Mouse (Mus musculus) spleen, embryonic (tissue): Measurements from ENCODE around the gene Snai1.

ENCODE experiments used
- CTCF ChIA-PET: fragments of 350-600 bp; sonication (Branson Sonifier 250); formaldehyde crosslinking; loops from one replicate; lab custom pipeline; 2022; lab: Charles Lee

The Snai1 gene

DNA sequence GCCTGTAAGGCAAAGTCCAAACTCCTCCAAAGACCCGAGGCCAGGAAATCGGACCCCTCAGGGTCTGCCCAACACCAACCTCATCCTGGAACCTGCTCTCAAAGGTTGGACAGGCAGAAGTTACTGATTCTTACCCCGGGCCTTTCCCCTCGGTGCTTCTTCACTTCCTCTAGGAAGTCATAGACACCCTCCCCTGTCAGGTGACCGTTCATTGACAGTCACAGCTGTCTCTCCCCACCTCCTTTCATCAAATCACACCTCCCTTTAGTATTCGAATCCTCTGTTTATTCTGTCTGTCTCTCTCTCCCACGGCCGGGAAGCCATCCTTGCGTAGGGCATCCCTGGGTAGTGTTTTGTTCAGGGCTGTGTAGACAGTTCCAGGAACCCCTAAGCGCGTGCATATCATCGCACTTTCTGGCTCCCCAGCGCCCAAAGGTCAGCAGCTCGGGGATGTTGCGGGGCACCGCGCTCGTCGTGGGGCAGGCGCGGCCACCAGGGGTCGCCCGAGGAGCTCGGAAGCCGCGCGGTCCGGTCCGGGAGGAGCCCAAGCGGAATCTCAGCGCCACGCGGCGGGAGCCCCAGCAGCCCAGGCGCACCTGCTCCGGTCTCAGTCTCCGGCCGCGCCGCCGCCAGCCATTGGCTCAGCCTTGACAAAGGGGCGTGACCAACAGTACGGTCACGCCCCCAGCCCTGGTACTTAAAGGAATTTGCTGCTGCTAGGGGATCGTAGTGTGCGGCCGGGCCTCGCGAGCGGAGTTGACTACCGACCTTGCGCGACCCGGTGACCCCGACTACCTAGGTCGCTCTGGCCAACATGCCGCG, at the start of gene Snai1:
Gene Snai1 (plus strand): TSS at position 720 of the 822 bp plus-strand sequence.
- CTCF ChIA-PET, result interaction anchor here (1.0 to 1.9 kb wide), 3 partner anchors 13 to 67 kb away, joined by 4 to 8 read pairs (median 5); no protein-coding TSS in a partner anchor

DNA sequence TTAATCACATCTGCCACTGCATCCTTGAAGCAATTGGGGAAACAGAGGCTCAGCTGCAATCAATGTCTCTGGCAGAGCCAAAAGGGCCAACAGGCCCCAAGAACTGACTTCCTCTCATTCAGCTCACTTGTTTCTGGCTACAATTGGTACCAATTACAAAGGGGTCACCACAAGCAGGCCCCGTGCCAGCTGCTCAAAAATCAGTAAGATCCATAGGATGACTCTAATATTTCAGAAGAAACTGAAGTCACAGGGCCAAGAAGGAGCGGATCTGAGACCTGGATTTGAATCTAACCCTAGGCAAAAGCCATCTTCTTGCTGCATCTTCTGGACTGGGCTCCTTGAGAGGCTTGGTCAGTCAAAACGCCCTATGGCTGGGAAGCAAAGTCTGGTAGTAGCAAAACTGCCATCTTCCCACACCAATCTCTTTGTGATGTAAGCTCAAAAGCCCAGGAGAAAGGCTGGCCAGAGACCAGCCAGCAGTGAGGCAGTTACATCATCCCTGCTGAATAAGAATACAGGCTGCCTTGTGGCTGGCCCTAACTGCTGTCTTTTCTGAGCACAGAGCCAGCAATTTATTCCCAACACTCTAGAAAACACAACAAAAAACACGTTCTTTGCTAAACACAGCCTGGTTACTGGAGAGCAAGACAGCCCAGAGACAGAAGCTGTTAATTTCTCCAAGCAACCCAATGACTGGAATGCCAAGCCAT, 47.0 kb upstream of the Snai1 start:
- CTCF ChIA-PET, result interaction anchor here (0.6 kb wide), 1 partner anchor 186 kb away, joined by 8 read pairs; no protein-coding TSS in a partner anchor

GRCm38 (mm10) chr2:167491757-167492708, 46.0 kb upstream of the Snai1 start, which contains the start of gene Rnf114:
Gene Rnf114, plus strand, starts transcription at chr2:167492645.
- CTCF ChIA-PET, result interaction anchor here (0.6 to 1.3 kb wide), 3 partner anchors 13 to 122 kb away, joined by 3 to 4 read pairs (median 3); no protein-coding TSS in a partner anchor

DNA sequence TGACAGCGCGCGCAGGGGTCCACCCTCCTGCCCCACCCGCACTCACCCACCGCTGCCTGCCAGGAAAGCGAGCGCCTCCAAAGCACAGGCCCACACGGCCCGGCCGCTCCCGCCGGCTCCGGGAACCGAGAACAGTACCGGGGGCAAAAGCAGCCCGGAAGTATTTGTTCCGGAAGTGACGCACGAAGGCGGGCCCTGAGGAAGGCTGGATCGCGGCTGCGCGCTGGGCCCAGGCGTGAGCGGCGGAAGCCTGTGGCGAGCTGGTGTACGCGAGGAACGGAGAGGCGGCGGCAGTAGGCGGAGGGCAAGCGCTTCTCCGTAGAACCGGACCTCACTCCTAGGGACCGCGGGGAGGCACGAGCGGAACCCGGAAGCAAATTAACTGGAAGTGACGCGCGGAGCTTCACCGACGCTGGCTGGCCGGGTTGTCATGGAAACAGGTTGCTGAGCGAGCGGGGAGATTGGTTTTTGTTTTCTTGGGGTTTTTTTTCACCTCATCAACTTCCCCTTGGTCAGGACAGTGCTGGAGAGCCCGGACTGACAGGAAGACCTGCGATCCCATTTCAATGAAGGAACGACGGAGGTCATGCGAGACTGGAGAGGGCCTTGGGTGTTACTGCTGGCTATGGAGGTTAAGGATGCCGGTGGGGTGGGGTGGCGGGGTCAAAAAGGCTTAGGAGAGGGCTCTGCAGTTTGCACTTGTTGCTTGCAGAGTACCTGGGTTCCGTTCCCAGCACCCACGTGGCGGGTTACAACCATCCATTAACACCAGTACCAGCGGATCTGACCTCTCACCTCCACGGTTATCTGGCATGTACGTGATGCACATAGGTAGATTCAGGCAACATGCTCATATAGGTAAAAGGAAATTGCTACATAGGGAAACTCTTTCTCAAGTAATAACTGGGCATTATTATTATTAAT, 45.0 kb upstream of the Snai1 start, which contains the start of gene Spata2:
Gene Spata2 (minus strand): TSS at position 175 of the 924 bp plus-strand sequence.
- CTCF ChIA-PET, result interaction anchor here (0.6 to 1.3 kb wide), 3 partner anchors 12 to 121 kb away, joined by 3 to 4 read pairs (median 3); no protein-coding TSS in a partner anchor

- CTCF ChIA-PET, result no interaction called here
These were observed 41.6 kb upstream of the Snai1 start for GRCm38 (mm10) chr2:167496437-167496836.

DNA sequence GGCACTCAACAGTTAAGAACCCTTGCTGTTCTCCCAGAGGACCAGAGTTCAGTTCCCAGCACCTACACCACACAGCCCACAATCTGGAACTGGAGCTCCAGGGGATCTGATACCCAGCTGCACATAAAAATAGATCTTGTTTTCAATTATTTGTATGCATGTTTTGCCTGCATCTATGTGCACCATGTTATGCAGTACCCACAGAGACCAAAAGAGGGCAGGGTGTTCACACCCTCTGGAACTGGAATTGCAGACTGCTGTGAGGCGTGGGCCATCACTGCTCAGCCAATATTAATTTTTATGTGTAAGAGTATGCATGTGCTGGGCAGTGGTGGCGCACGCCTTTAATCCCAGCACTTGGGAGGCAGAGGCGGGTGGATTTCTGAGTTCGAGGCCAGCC, 40.7 kb upstream of the Snai1 start:
- CTCF ChIA-PET, result interaction anchor here (0.5 to 0.6 kb wide), 2 partner anchors 38 to 120 kb away, joined by 4 read pairs; no protein-coding TSS in a partner anchor

- CTCF ChIA-PET, result no interaction called here
These were observed 35.3 kb upstream of the Snai1 start for GRCm38 (mm10) chr2:167502554-167503252.

DNA sequence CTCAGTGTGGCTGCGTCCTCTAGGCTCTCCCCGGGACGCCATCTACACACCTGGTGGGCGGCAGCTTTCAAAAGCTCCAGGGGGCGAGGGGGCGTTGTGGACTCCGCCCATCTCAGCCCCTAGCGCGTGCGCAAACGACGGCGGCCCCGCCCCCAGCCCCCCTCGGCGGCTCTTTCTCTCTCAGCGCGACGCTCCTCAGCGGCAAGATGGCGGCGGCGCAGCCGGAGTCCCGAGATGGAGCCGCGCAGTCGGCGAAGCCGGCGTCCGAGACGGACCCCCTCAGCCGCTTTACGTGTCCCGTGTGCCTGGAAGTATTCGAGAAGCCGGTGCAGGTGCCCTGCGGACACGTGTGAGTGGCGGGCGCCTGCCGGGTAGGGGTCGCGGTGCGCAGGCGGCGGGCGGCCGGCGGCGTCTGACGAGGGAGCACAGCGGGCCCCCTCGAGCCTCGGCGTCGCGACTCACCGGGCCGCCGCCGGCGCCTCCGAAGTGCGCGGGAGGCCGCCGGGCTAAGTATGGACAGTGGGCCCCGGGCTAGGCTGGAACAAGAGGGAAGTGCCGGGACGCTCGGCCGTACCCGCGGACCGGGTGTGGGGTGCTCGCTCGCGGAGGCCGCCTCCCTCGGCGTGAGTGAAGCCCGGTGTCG, 34.6 kb upstream of the Snai1 start:
- CTCF ChIA-PET, result no interaction called here

GRCm38 (mm10) chr2:167503896-167504349, 34.1 kb upstream of the Snai1 start:
- CTCF ChIA-PET, result no interaction called here

DNA sequence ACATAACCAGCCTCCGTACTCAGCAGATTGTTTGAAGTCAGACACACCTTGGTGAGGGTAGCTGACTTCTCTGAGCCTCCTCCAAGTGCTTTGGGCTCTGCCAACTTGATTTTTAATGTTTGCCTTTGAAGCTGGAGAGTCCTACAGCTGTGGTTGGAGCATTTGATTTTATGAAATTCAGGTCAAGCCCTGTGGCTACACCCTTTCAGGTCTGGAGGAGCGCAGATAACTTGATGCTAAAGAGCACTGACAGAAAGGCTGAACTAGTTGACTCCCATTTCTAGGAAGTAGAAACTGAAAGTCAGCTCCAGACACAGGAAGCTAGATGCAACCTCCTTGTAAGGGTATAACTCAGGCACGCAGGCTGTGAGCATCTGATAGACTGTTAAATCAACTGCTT, 32.9 kb upstream of the Snai1 start:
- CTCF ChIA-PET, result interaction anchor here (1.1 kb wide), 1 partner anchor 13 kb away, joined by 3 read pairs; the partner anchor contains the start of genes Rnf114 and Spata2

DNA sequence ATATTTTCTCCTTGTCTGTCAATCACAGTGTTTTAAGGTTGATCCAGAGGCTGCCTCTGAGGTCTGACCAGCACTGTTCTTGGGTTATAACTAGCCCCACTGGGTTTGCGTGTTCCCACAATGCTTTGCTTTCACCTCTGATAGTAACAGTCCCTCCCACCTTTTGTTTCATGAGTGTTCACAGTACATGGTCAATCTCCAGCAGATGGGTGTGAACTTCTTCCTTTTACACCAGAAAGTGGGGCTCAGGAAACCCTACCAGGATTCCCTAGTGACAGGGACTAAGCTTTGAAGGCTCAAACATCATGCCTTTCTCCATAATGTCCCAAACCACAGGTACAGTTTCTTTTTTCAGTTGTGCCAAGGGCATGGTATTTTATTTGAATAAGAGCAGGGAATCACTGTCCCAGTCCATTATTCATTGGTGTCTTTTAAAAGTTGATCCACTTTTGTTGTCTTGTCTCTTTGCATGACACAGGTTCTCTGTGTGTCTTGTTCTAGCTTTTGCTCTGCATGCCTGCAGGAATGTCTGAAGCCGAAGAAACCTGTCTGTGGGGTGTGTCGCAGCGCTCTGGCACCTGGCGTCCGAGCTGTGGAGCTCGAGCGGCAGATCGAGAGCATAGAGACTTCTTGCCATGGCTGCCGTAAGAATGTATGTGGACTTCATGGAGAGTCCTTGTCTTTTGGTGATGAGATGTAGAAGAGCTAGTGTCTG, 31.3 kb upstream of the Snai1 start:
- CTCF ChIA-PET, result interaction anchor here (0.6 kb wide), 1 partner anchor 119 kb away, joined by 6 read pairs; no protein-coding TSS in a partner anchor

DNA sequence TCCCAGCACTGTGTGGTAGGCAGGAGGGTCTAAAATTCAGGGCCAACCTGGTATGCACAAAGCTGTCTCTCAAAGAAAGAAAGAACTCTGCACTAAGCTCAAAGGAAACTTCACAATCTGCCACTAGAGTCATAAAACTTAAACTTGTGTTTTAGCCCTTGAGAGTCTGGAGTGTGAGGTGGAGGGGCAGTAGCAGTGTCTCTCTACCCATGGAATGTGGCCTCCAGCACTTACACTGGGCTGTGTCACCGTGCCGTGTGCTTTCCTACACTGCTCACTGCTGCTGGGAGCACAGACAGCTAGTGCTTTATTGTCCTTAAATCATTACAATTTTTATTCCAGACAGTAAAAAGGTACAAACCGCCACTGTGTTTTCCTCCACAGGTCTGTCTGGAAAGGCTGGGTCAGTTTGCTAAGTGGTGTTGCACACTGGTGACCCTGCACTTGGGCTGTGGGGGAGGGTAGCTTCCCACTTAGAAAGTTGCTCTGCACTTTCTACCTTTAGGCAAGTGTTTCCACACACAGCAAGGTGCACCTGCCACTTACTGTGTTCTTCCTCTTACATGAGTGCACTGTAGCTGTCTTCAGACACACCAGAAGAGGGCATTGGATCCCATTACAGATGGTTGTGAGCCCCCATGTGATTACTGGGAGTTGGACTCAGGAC, 30.1 kb upstream of the Snai1 start:
- CTCF ChIA-PET, result no interaction called here

GRCm38 (mm10) chr2:167508569-167508968, 29.4 kb upstream of the Snai1 start:
- CTCF ChIA-PET, result no interaction called here

GRCm38 (mm10) chr2:167510485-167510884, 27.5 kb upstream of the Snai1 start:
- CTCF ChIA-PET, result interaction anchor here (0.5 to 0.6 kb wide), 4 partner anchors 9 to 1962 kb away, joined by 3 to 11 read pairs (median 6); partner anchors contain the start of gene Rnf114

DNA sequence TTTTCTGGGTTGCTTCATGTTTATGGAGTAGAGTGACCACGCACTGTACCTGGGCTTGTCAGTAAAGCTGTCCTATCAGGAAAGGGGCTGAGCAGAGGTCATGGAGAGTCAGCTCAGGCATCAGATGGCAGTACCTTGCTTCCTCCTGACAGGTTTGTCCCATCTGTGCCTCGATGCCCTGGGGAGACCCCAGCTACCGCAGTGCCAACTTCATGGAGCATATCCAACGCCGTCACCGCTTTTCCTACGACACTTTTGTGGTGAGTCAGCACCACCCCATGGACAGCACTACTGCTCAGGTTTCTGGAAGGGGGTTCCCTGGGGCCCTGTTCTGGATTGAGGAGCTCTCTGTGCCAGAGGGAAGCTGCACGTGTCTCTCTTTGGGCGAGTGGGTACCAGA, 25.6 kb upstream of the Snai1 start:
- CTCF ChIA-PET, result interaction anchor here (0.6 to 1.0 kb wide), 2 partner anchors 11 to 22 kb away, joined by 3 to 5 read pairs; no protein-coding TSS in a partner anchor

GRCm38 (mm10) chr2:167512970-167513369, 25.0 kb upstream of the Snai1 start:
- CTCF ChIA-PET, result interaction anchor here (0.6 to 1.0 kb wide), 2 partner anchors 12 to 22 kb away, joined by 3 to 5 read pairs; no protein-coding TSS in a partner anchor

GRCm38 (mm10) chr2:167514641-167515040, 23.4 kb upstream of the Snai1 start:
- CTCF ChIA-PET, result no interaction called here
